Mouse (Mus musculus): ENCODE measurements around the gene Enc1.

- TF ChIP-seq ZKSCAN1 (IDR thresholded peaks at IDR 0.05; ENCODE audit: borderline replicate concordance, low read depth, low read length) (no peak), BHLHE40 (IDR thresholded peaks at IDR 0.05; ENCODE audit: low read depth, low read length) (no peak)
Measured at GRCm38 (mm10) chr13:97208112-97208478, 32.8 kb upstream of the Enc1 start.

Data from CH12.LX (cell line).